Mouse (Mus musculus): ENCODE measurements around the gene Dgkg.

- TF ChIP-seq CTCF (IDR thresholded peaks at IDR 0.05; ENCODE audit: low read depth, low read length) (no peak), POLR2A (IDR thresholded peaks at IDR 0.05; ENCODE audit: borderline replicate concordance, low read depth, low read length) (no peak)
These were observed 17.6 kb upstream of the Dgkg start for GRCm38 (mm10) chr16:22674636-22675035.
